ENCODE assay signal across 22 mouse cellular contexts in the genomic region with DNA sequence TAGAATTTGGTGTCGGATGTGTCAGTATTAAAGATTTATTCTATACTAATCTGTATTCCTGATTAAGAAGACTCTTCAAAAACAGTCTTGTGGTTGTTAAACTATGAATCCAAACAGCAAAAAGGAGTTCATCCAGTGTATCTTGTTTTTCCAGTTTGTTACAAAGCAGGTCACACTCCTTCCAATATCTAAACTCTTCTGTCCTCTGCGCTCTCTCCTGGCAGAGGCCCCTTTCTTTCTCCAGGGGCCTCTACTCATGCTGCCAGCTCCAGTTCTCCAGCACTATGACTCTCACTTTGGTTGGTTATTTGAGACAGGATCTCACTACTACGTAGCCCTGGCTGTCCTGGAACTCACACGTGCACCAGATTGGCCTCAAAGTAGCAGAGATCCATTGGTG. TPM values are rescaled to one million over a fixed set of nuclear protein-coding genes. Genes with fewer than 3 reads are reported as not detected.
DNase-seq lines count a peak whose midpoint lies in the region; ATAC-seq and TF ChIP-seq lines count a peak whose summit lies in the region.
"Had no signal": no experiment of that assay in that cellular context is flagged by ENCODE, and none has a peak within 500 bp of the region (broad histone marks: within the 10 kb centered on the region; RNA-seq: fewer than 3 reads in every experiment).

No protein-coding gene starts in this region.

- H3K9me3 ChIP-seq in heart, embryonic 16.5 days (replicated peaks; ENCODE audit: control insufficient read depth, low read length): no peaks in the 10 kb centered on the region
- H3K9me3 ChIP-seq in embryonic facial prominence, embryonic 14.5 days (ENCODE audit: control insufficient read depth, low read length): no peaks in the 10 kb centered on the region
- no peaks in the 10 kb centered on the region for H3K9me3 ChIP-seq in stomach, embryonic 16.5 days (replicated peaks; ENCODE audit: control insufficient read depth, low read length)
- H3K9me3 ChIP-seq: G1E; kidney, embryonic 15.5 days; limb, embryonic 12.5 days; liver, embryonic 12.5 days; midbrain, embryonic 13.5 days; neural tube, embryonic 13.5 days had no signal

- H3K4me1 ChIP-seq in heart, embryonic 16.5 days (ENCODE audit: control insufficient read depth, insufficient read depth, low read length): peaks cover 11% of the 10 kb centered on the region
- H3K4me1 ChIP-seq in embryonic facial prominence, embryonic 14.5 days (ENCODE audit: control insufficient read depth, insufficient read depth, low read length): no peaks in the 10 kb centered on the region
- peaks cover 7% of the 10 kb centered on the region; the same call in 1 of the 2 replicates for H3K4me1 ChIP-seq in stomach, embryonic 16.5 days (ENCODE audit: control insufficient read depth, insufficient read depth, low read length)
- H3K4me1 ChIP-seq: kidney, embryonic 15.5 days; limb, embryonic 12.5 days; liver, embryonic 12.5 days; midbrain, embryonic 13.5 days; neural tube, embryonic 13.5 days had no signal

- 61% methylated on average over 4 of the region's 4 CpGs for WGBS in heart, embryonic 16.5 days
- WGBS in embryonic facial prominence, embryonic 14.5 days: 57% methylated on average over 4 of the region's 4 CpGs
- WGBS in stomach, embryonic 16.5 days: 50% methylated on average over 4 of the region's 4 CpGs

- H3K27me3 ChIP-seq in heart, embryonic 16.5 days (ENCODE audit: control insufficient read depth, insufficient read depth, low read length): no peaks in the 10 kb centered on the region
- H3K27me3 ChIP-seq in embryonic facial prominence, embryonic 14.5 days (replicated peaks; ENCODE audit: control insufficient read depth, insufficient read depth, low read length): no peaks in the 10 kb centered on the region
- no peaks in the 10 kb centered on the region for H3K27me3 ChIP-seq in stomach, embryonic 16.5 days (ENCODE audit: control insufficient read depth, insufficient read depth, low read length)
- H3K27me3 ChIP-seq: limb, embryonic 12.5 days; liver, embryonic 12.5 days; midbrain, embryonic 13.5 days had no signal

- peak overlapping the region; percentile 63 for H3K27ac ChIP-seq in gastrocnemius, adult 2 months
- H3K27ac ChIP-seq in heart, embryonic 16.5 days (ENCODE audit: low read length): peak overlapping the region; percentile 53
- peak overlapping the region; percentile 30; the same call in 1 of the 2 replicates for H3K27ac ChIP-seq in embryonic facial prominence, embryonic 14.5 days (replicated peaks; ENCODE audit: low read depth, low read length)
- peak overlapping the region; percentile 77 for H3K27ac ChIP-seq in stomach, embryonic 16.5 days (ENCODE audit: low read length)
- H3K27ac ChIP-seq: kidney, embryonic 15.5 days; limb, embryonic 12.5 days; liver, embryonic 12.5 days; macrophage; midbrain, embryonic 13.5 days; neural tube, embryonic 13.5 days had no signal

- H3K9ac ChIP-seq in heart, embryonic 16.5 days (ENCODE audit: low read length): no peak overlapping the region
- no peak overlapping the region for H3K9ac ChIP-seq in embryonic facial prominence, embryonic 14.5 days (ENCODE audit: low read depth, low read length)
- no peak overlapping the region for H3K9ac ChIP-seq in stomach, embryonic 16.5 days (ENCODE audit: low read length)
- H3K9ac ChIP-seq: kidney, embryonic 15.5 days; limb, embryonic 12.5 days; liver, embryonic 12.5 days; liver, postnatal 0 days; midbrain, embryonic 13.5 days; neural tube, embryonic 13.5 days had no signal

- no peaks in the 10 kb centered on the region for H3K36me3 ChIP-seq in heart, embryonic 16.5 days (ENCODE audit: control insufficient read depth, insufficient read depth)
- no peaks in the 10 kb centered on the region for H3K36me3 ChIP-seq in embryonic facial prominence, embryonic 14.5 days (ENCODE audit: control insufficient read depth, insufficient read depth, low read length)
- H3K36me3 ChIP-seq in stomach, embryonic 16.5 days (ENCODE audit: control insufficient read depth, insufficient read depth, low read length): no peaks in the 10 kb centered on the region
- H3K36me3 ChIP-seq: G1E; kidney, embryonic 15.5 days; limb, embryonic 12.5 days; liver, embryonic 12.5 days; midbrain, embryonic 13.5 days; neural tube, embryonic 13.5 days had no signal

- ATAC-seq in heart, embryonic 16.5 days (replicated peaks; ENCODE audit: extremely low read depth, insufficient read depth, low FRiP score): no peak
- peak; percentile 75 for ATAC-seq in embryonic facial prominence, embryonic 14.5 days (ENCODE audit: low read depth)
- no peak for ATAC-seq in stomach, embryonic 16.5 days (ENCODE audit: insufficient read depth, low FRiP score)
- ATAC-seq: forebrain, embryonic 16.5 days; hindbrain, embryonic 16.5 days; liver, embryonic 12.5 days; liver, postnatal 0 days; midbrain, embryonic 13.5 days had no signal

- H3K4me2 ChIP-seq in heart, embryonic 16.5 days (ENCODE audit: low read depth, low read length): no peak overlapping the region
- no peak overlapping the region for H3K4me2 ChIP-seq in embryonic facial prominence, embryonic 14.5 days (ENCODE audit: low read depth, low read length)
- no peak overlapping the region for H3K4me2 ChIP-seq in stomach, embryonic 16.5 days (ENCODE audit: low read depth, low read length)
- H3K4me2 ChIP-seq: kidney, embryonic 15.5 days; limb, embryonic 12.5 days; liver, embryonic 12.5 days; midbrain, embryonic 13.5 days; neural tube, embryonic 13.5 days had no signal

- TF ChIP-seq CTCF in gastrocnemius, adult 2 months (IDR thresholded peaks at IDR 0.05): no peak

- H3K4me3 ChIP-seq in gastrocnemius, adult 2 months: no peak overlapping the region
- H3K4me3 ChIP-seq in heart, embryonic 16.5 days (ENCODE audit: low read length): no peak overlapping the region
- H3K4me3 ChIP-seq in embryonic facial prominence, embryonic 14.5 days (ENCODE audit: low read depth, low read length): no peak overlapping the region
- H3K4me3 ChIP-seq in stomach, embryonic 16.5 days (replicated peaks; ENCODE audit: low read length): no peak overlapping the region
- H3K4me3 ChIP-seq: erythroblast, embryonic 14.5 days; kidney, embryonic 15.5 days; limb, embryonic 12.5 days; liver, embryonic 12.5 days; midbrain, embryonic 13.5 days; neural tube, embryonic 13.5 days had no signal

- no peak for DNase-seq in gastrocnemius, adult 2 months
- no peak for DNase-seq in gastrocnemius, adult 8-10 months (ENCODE audit: low spot score in 2 of 2)
- no peak for DNase-seq in heart, adult 9 months (ENCODE audit: low spot score in 2 of 2)
- DNase-seq in embryonic facial prominence, embryonic 14.5 days (ENCODE audit: low spot score): peak; percentile 67
- DNase-seq in lung, postnatal 4 days: no peak
- DNase-seq: adrenal gland, adult 8-10 months; kidney, adult 18-20 months; liver, postnatal 0 days; retina, postnatal 1 day; right cerebral cortex, postnatal 14 days had no signal

- intact Hi-C loops in gastrocnemius, adult 2 months (cut with DNase I): no loop called here

RNA-seq across cellular contexts. Expression of a gene that starts 10.7 kb away (rescaled TPM):
- total RNA-seq in gastrocnemius, adult 2 months (2021): 1 to 10 TPM; 1.0 to 1.8 TPM
- total RNA-seq in gastrocnemius, adult 8-10 months (2022): 1 to 10 TPM in 3 of 4 experiments, under 1 TPM in 1; 0.63 to 2.2 (median 1.3) TPM
- polyA plus RNA-seq in heart, embryonic 16.5 days (2015; fragmentation: Nextera tagmentation; extraction: Ambion mirVana): 3.5 and 4.2 TPM in 2 replicates
- 5.8 and 6.4 TPM in 2 replicates for polyA plus RNA-seq in embryonic facial prominence, embryonic 14.5 days (2014; fragmentation: Nextera tagmentation; extraction: Ambion mirVana)
- polyA plus RNA-seq in stomach, embryonic 16.5 days (2015; fragmentation: Nextera tagmentation; extraction: Ambion mirVana): 17.8 and 21.0 TPM in 2 replicates

RNA-seq across cellular contexts. Expression of a gene that starts 26.2 kb away (rescaled TPM):
- total RNA-seq in gastrocnemius, adult 2 months (2021): 100 to 1,000 TPM; 109 to 117 TPM
- total RNA-seq in gastrocnemius, adult 8-10 months (2022): 100 to 1,000 TPM in 3 of 4 experiments, 10 to 100 TPM in 1; 92.8 to 127 (median 113) TPM
- 218 and 227 TPM in 2 replicates for polyA plus RNA-seq in heart, embryonic 16.5 days (2015; fragmentation: Nextera tagmentation; extraction: Ambion mirVana)
- polyA plus RNA-seq in embryonic facial prominence, embryonic 14.5 days (2014; fragmentation: Nextera tagmentation; extraction: Ambion mirVana): 182 and 204 TPM in 2 replicates
- polyA plus RNA-seq in stomach, embryonic 16.5 days (2015; fragmentation: Nextera tagmentation; extraction: Ambion mirVana): 207 and 226 TPM in 2 replicates

RNA-seq across cellular contexts. Expression of a gene that starts 26.2 kb away (rescaled TPM):
- 1 to 10 TPM; 3.7 to 4.4 TPM for total RNA-seq in gastrocnemius, adult 2 months (2021)
- total RNA-seq in gastrocnemius, adult 8-10 months (2022): 1 to 10 TPM; 1.6 to 3.3 (median 3.0) TPM
- polyA plus RNA-seq in heart, embryonic 16.5 days (2015; fragmentation: Nextera tagmentation; extraction: Ambion mirVana): 8.2 and 9.0 TPM in 2 replicates
- 9.9 and 12.2 TPM in 2 replicates for polyA plus RNA-seq in embryonic facial prominence, embryonic 14.5 days (2014; fragmentation: Nextera tagmentation; extraction: Ambion mirVana)
- 9.6 and 10.2 TPM in 2 replicates for polyA plus RNA-seq in stomach, embryonic 16.5 days (2015; fragmentation: Nextera tagmentation; extraction: Ambion mirVana)

RNA-seq across cellular contexts. Expression of a gene that starts 28.1 kb away (rescaled TPM):
- 10 to 100 TPM; 33.4 to 37.0 TPM for total RNA-seq in gastrocnemius, adult 2 months (2021)
- total RNA-seq in gastrocnemius, adult 8-10 months (2022): 10 to 100 TPM; 29.8 to 36.3 (median 35.5) TPM
- polyA plus RNA-seq in heart, embryonic 16.5 days (2015; fragmentation: Nextera tagmentation; extraction: Ambion mirVana): 116 and 121 TPM in 2 replicates
- polyA plus RNA-seq in embryonic facial prominence, embryonic 14.5 days (2014; fragmentation: Nextera tagmentation; extraction: Ambion mirVana): 149 and 172 TPM in 2 replicates
- 119 and 132 TPM in 2 replicates for polyA plus RNA-seq in stomach, embryonic 16.5 days (2015; fragmentation: Nextera tagmentation; extraction: Ambion mirVana)

RNA-seq across cellular contexts. Expression of a gene that starts 36.2 kb away (rescaled TPM):
- 1 to 10 TPM; 1.4 to 2.6 TPM for total RNA-seq in gastrocnemius, adult 2 months (2021)
- total RNA-seq in gastrocnemius, adult 8-10 months (2022): 1 to 10 TPM; 1.2 to 3.9 (median 2.3) TPM
- polyA plus RNA-seq in heart, embryonic 16.5 days (2015; fragmentation: Nextera tagmentation; extraction: Ambion mirVana): 18.1 and 20.2 TPM in 2 replicates
- 11.6 and 13.0 TPM in 2 replicates for polyA plus RNA-seq in embryonic facial prominence, embryonic 14.5 days (2014; fragmentation: Nextera tagmentation; extraction: Ambion mirVana)
- polyA plus RNA-seq in stomach, embryonic 16.5 days (2015; fragmentation: Nextera tagmentation; extraction: Ambion mirVana): 12.1 and 13.9 TPM in 2 replicates
- polyA plus RNA-seq: G1E, macrophage had no signal
